Mouse (Mus musculus) hindbrain, embryonic 15.5 days (tissue): ENCODE data around the gene Snx10. TPM values are rescaled to one million over a fixed set of nuclear protein-coding genes. Genes with fewer than 3 reads are reported as not detected.
A peak's percentile ranks its signal among the peaks of the same experiment; 100 is the strongest.

Experiments
- ATAC-seq: fragments of 200-750 bp; cut with Nextera tagmentation; 2 replicates; pipeline ENCODE4 v1.8.0; 2017; ENCODE audit warnings: low read depth, moderate number of reproducible peaks, moderate TSS enrichment; ENCODE audit not compliant: low FRiP score
- H3K27ac ChIP-seq: fragments of 300-500 bp; sonication (generic); replicated peaks from 2 replicates; pipeline ENCODE4 v1.5.1; 2015; ENCODE audit warnings: mild to moderate bottlenecking, inconsistent platforms
- H3K27me3 ChIP-seq: fragments of 300-500 bp; sonication (generic); 2 replicates; pipeline ENCODE4 v1.6.1; 2015; ENCODE audit warnings: control low read depth, inconsistent platforms
- H3K36me3 ChIP-seq: fragments of 300-500 bp; sonication (generic); 2 replicates; pipeline ENCODE4 v1.6.1; 2015; ENCODE audit warnings: control low read depth, inconsistent platforms
- H3K4me1 ChIP-seq: fragments of 300-500 bp; sonication (generic); replicated peaks from 2 replicates; pipeline ENCODE4 v1.6.1; 2015; ENCODE audit warnings: control low read depth, inconsistent platforms
- H3K4me2 ChIP-seq: fragments of 300-500 bp; sonication (generic); 2 replicates; pipeline ENCODE4 v1.6.1; 2015; ENCODE audit warnings: moderate library complexity, mild to moderate bottlenecking, inconsistent platforms
- H3K4me3 ChIP-seq: fragments of 300-500 bp; sonication (generic); 2 replicates; pipeline ENCODE4 v1.5.1; 2015; ENCODE audit warnings: mild to moderate bottlenecking, inconsistent platforms
- H3K9ac ChIP-seq: fragments of 300-500 bp; sonication (generic); 2 replicates; pipeline ENCODE4 v1.6.1; 2015; ENCODE audit warnings: inconsistent platforms
- H3K9me3 ChIP-seq: fragments of 300-500 bp; sonication (generic); 2 replicates; pipeline ENCODE4 v1.6.1; 2016; ENCODE audit warnings: control low read depth, inconsistent platforms
- WGBS: fragments of 180-500 bp; shearing (Covaris S2); methylation state at CpG from one replicate; pipeline ENCODE4 v1.1.7; 2015; 5-methylcytosine and 5-hydroxymethylcytosine counted together
- polyA plus RNA-seq: library from polyadenylated mRNA; unstranded; fragments of >200 nt; fragmentation: Nextera tagmentation; extraction: Ambion mirVana; gene quantifications from 2 replicates; pipeline ENCODE4 v1.2.1, GENCODE M21; 2015

Snx10 gene
- polyA plus RNA-seq, 1 experiment from 2014 or later, result 61.6 TPM

DNA sequence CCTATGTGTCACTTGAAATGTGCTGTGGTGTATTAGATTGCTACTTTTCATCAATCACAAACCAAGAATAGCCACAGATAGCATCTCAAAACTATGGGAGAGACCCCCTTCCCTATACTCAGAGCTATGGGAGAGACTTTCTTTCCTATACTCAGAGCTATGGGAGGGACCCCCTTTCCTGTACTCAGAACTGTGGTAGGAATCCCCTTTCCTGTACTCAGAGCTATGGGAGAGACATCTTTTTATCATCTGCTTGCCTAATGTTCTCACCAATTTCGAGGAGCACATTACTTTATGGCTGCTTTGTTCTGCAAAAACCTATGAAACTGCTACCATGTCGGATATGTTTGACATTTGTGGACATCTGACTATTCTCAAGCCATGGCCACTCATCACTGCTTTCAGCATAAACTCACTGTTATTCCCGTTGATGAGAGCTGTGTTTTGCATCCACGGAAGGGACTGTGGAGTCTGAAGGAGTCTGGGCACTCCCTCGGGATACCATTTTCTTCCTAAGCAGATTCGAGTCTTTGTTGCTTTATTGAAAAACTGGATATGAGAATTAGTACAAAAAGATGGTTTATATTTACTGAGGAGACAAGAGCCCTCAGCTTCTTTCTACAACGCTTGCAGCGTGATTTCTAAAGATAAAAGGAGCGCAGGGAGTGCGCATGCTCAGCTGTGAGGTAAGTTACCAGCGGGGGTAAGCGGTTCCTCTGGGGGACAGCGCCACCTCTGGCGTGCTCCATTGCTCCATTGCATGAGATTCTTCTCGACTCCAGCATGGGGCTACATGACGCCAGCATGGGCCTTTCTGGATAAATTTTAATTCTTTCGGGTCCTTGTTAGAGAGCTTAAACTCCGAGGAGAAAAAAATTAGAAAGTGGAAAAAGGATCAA, 14.7 kb upstream of the Snx10 start:
- 24% methylated on average over 18 of the region's 18 CpGs for WGBS
- Histone ChIP-seq H3K4me2 (peak overlapping the region; percentile 52), H3K9me3 (no peaks in the 10 kb centered on the region), H3K9ac (peak overlapping the region; percentile 34), H3K27ac (peak overlapping the region; percentile 54), H3K36me3 (no peaks in the 10 kb centered on the region), H3K4me1 (no peaks in the 10 kb centered on the region), H3K27me3 (no peaks in the 10 kb centered on the region), H3K4me3 (peak overlapping the region; percentile 39)
- peak; percentile 78; the same call in 1 of the 2 replicates for ATAC-seq

- ATAC-seq, result no peak
- Histone ChIP-seq H3K4me3 (no peak overlapping the region), H3K27me3 (no peaks in the 10 kb centered on the region), H3K9me3 (no peaks in the 10 kb centered on the region), H3K4me1 (no peaks in the 10 kb centered on the region), H3K27ac (no peak overlapping the region), H3K9ac (no peak overlapping the region), H3K36me3 (no peaks in the 10 kb centered on the region), H3K4me2 (no peak overlapping the region)
- 31% methylated on average over 5 of the region's 5 CpGs for WGBS
Measured at GRCm38 (mm10) chr6:51510094-51510493, 13.6 kb upstream of the Snx10 start.

DNA sequence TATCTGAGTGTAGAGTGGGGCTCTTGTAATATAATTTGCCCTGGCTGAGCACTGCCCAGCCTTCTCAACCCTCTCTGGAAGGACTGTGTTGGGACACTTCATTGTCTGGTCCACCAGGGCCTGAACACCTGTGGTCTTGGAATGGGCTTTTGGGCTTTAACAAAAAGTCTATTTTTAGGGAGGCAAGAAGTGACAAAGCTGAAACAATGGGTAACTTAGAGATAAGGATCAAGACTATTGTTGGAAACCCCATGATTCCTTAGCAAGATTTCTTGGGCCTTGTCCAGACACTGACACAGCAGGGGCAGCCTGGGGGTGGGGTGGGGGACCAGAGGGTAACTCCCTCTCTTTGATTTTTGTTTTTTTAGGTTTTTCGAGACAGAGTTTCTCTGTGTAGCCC, 12.8 kb upstream of the Snx10 start:
- no peaks in the 10 kb centered on the region for H3K36me3 ChIP-seq
- H3K27ac ChIP-seq, result no peak overlapping the region
- 50% methylated on average over 1 of the region's 1 CpGs for WGBS
- no peak overlapping the region for H3K4me2 ChIP-seq
- no peak overlapping the region for H3K9ac ChIP-seq
- ATAC-seq, result no peak
- no peak overlapping the region for H3K4me3 ChIP-seq
- no peaks in the 10 kb centered on the region for H3K9me3 ChIP-seq
- no peaks in the 10 kb centered on the region for H3K4me1 ChIP-seq
- H3K27me3 ChIP-seq, result no peaks in the 10 kb centered on the region

GRCm38 (mm10) chr6:51513745-51514144, 10.0 kb upstream of the Snx10 start:
- WGBS, result 75% methylated on average over 3 of the region's 3 CpGs
- H3K9me3 ChIP-seq, result no peaks in the 10 kb centered on the region
- H3K4me1 ChIP-seq, result no peaks in the 10 kb centered on the region
- H3K4me3 ChIP-seq, result no peak overlapping the region
- no peaks in the 10 kb centered on the region for H3K27me3 ChIP-seq
- H3K9ac ChIP-seq, result no peak overlapping the region
- no peaks in the 10 kb centered on the region for H3K36me3 ChIP-seq
- ATAC-seq, result no peak
- no peak overlapping the region for H3K27ac ChIP-seq
- no peak overlapping the region for H3K4me2 ChIP-seq

GRCm38 (mm10) chr6:51514860-51515259, 8.8 kb upstream of the Snx10 start:
- Histone ChIP-seq H3K4me3 (no peak overlapping the region), H3K36me3 (no peaks in the 10 kb centered on the region), H3K9ac (no peak overlapping the region), H3K4me2 (no peak overlapping the region), H3K9me3 (no peaks in the 10 kb centered on the region), H3K27ac (no peak overlapping the region), H3K27me3 (no peaks in the 10 kb centered on the region), H3K4me1 (no peaks in the 10 kb centered on the region)
- WGBS, result 94% methylated on average over 7 of the region's 7 CpGs
- no peak for ATAC-seq

- WGBS, result 25% methylated on average over 5 of the region's 5 CpGs
- H3K27ac ChIP-seq, result peak overlapping the region; percentile 80; the same call in 1 of the 2 replicates
- H3K4me1 ChIP-seq, result peaks cover 22% of the 10 kb centered on the region
- H3K36me3 ChIP-seq, result no peaks in the 10 kb centered on the region
- ATAC-seq, result peak; percentile 21; the same call in 1 of the 2 replicates
- peak overlapping the region; percentile 57 for H3K4me2 ChIP-seq
- peak overlapping the region; percentile 81 for H3K4me3 ChIP-seq
- peak overlapping the region; percentile 69 for H3K9ac ChIP-seq
- no peaks in the 10 kb centered on the region for H3K9me3 ChIP-seq
- no peaks in the 10 kb centered on the region for H3K27me3 ChIP-seq
Measured at GRCm38 (mm10) chr6:51523310-51523709, 391 bp upstream of the Snx10 start.

GRCm38 (mm10) chr6:51524321-51524931, 725 bp downstream of the Snx10 start:
- peak; percentile 81 for ATAC-seq
- Histone ChIP-seq H3K9me3 (no peaks in the 10 kb centered on the region), H3K27me3 (no peaks in the 10 kb centered on the region), H3K27ac (peak overlapping the region; percentile 80), H3K4me2 (peak overlapping the region; percentile 57), H3K4me1 (peaks cover 31% of the 10 kb centered on the region), H3K9ac (peak overlapping the region; percentile 69), H3K36me3 (no peaks in the 10 kb centered on the region), H3K4me3 (peak overlapping the region; percentile 81)
- under 1% methylated on average over 20 of the region's 21 CpGs for WGBS

GRCm38 (mm10) chr6:51525001-51525400, 1.3 kb downstream of the Snx10 start:
- Histone ChIP-seq H3K27ac (peak overlapping the region; percentile 80; the same call in 1 of the 2 replicates), H3K4me1 (peaks cover 36% of the 10 kb centered on the region), H3K9ac (peak overlapping the region; percentile 20), H3K4me3 (peak overlapping the region; percentile 81), H3K9me3 (no peaks in the 10 kb centered on the region), H3K36me3 (no peaks in the 10 kb centered on the region), H3K4me2 (peak overlapping the region; percentile 57), H3K27me3 (no peaks in the 10 kb centered on the region)
- peak; percentile 46; the same call in 1 of the 2 replicates for ATAC-seq
- 45% methylated on average over 5 of the region's 5 CpGs for WGBS

DNA sequence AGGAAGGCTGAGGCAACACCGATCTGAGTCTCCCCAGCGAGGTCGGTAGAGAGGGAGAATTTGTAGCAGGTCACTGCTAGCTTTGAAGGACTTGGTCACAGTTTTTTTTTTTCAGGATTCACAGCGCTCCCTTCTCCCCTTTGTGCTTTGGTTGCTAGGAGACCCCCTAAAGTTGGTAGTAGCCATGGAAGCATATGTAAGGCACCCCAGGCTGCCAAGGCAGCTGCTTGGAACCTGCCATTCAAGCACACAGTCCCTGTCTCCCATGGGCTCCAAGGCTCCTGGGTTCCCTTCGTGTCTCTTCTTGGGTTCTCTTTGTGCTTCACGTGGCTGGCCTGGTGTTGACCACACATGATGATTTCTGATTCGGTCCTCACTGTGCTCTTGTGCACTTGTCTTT, 5.8 kb downstream of the Snx10 start:
- H3K27me3 ChIP-seq, result no peaks in the 10 kb centered on the region
- H3K27ac ChIP-seq, result peak overlapping the region; percentile 7; the same call in 1 of the 2 replicates
- no peaks in the 10 kb centered on the region for H3K9me3 ChIP-seq
- H3K4me3 ChIP-seq, result no peak overlapping the region
- H3K36me3 ChIP-seq, result no peaks in the 10 kb centered on the region
- H3K4me1 ChIP-seq, result peaks cover 34% of the 10 kb centered on the region
- WGBS, result 9% methylated on average over 7 of the region's 7 CpGs
- 0 out of 2 replicates have a peak, but pooled peaks have one; percentile 55 for ATAC-seq
- H3K4me2 ChIP-seq, result no peak overlapping the region
- H3K9ac ChIP-seq, result no peak overlapping the region

- H3K36me3 ChIP-seq, result no peaks in the 10 kb centered on the region
- no peak overlapping the region for H3K27ac ChIP-seq
- H3K4me2 ChIP-seq, result no peak overlapping the region
- H3K4me3 ChIP-seq, result no peak overlapping the region
- no peak for ATAC-seq
- H3K9ac ChIP-seq, result no peak overlapping the region
- H3K9me3 ChIP-seq, result no peaks in the 10 kb centered on the region
- H3K4me1 ChIP-seq, result peaks cover 14% of the 10 kb centered on the region
- WGBS, result 70% methylated on average over 6 of the region's 6 CpGs
- no peaks in the 10 kb centered on the region for H3K27me3 ChIP-seq
Measured at GRCm38 (mm10) chr6:51533467-51534200, 9.9 kb downstream of the Snx10 start.

DNA sequence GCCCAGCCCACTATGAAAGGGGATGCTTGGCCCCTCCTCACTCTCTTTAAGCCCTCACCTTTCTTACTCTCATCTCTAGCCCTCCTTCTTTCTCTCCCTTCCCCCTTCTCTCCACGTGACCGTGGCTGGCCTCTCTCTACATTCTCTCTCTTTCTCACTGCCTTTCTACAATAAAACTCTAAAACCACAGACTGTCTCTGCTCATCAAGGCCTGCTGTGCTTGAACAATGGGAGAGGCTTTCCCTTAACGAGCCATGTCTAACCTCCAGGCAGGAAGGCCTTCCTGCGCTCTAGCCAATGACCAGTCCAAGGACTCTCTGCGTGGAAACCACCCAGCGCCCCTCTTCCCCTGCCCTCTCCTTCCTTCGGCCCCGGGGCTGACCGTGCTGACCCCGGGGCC, 11.9 kb downstream of the Snx10 start:
- Histone ChIP-seq H3K27ac (no peak overlapping the region), H3K9ac (no peak overlapping the region), H3K27me3 (no peaks in the 10 kb centered on the region), H3K4me3 (no peak overlapping the region), H3K4me1 (no peaks in the 10 kb centered on the region), H3K4me2 (no peak overlapping the region), H3K36me3 (no peaks in the 10 kb centered on the region), H3K9me3 (no peaks in the 10 kb centered on the region)
- WGBS, result 73% methylated on average over 10 of the region's 10 CpGs
- ATAC-seq, result no peak

GRCm38 (mm10) chr6:51540525-51540924, 16.8 kb downstream of the Snx10 start:
- Histone ChIP-seq H3K9ac (no peak overlapping the region), H3K27ac (no peak overlapping the region), H3K27me3 (no peaks in the 10 kb centered on the region), H3K4me2 (no peak overlapping the region), H3K4me1 (peaks cover 9% of the 10 kb centered on the region), H3K9me3 (no peaks in the 10 kb centered on the region), H3K36me3 (no peaks in the 10 kb centered on the region), H3K4me3 (no peak overlapping the region)
- ATAC-seq, result no peak; the same call in 1 of the 2 replicates
- whole genome bisulfite sequencing, result 94% methylated on average over 6 of the region's 6 CpGs
